Mouse (Mus musculus) forebrain, embryonic 14.5 days (tissue): ENCODE results near the gene Pank4. TPM values are rescaled to one million over a fixed set of nuclear protein-coding genes. Genes with fewer than 3 reads are reported as not detected.

Experiments used
- ATAC-seq: fragments of 200-750 bp; cut with Nextera tagmentation; 2 replicates; pipeline ENCODE4 v1.8.0; 2017; ENCODE audit warnings: mild to moderate bottlenecking, moderate library complexity
- DNase-seq: peaks from one replicate; pipeline ENCODE4 v3.0.0-alpha.2; 2015; ENCODE audit warnings: low spot score
- H3K27ac ChIP-seq: fragments of 300-500 bp; sonication (generic); 2 replicates; pipeline ENCODE4 v1.5.1; 2014; ENCODE audit warnings: low read depth, mild to moderate bottlenecking, control low read depth, low read length, moderate library complexity
- H3K27me3 ChIP-seq: fragments of 300-500 bp; sonication (generic); replicated peaks from 2 replicates; pipeline ENCODE4 v1.6.1; 2014; ENCODE audit warnings: low read length, control low read depth, mixed read lengths; ENCODE audit not compliant: control insufficient read depth, insufficient read depth
- H3K36me3 ChIP-seq: fragments of 300-500 bp; sonication (generic); 2 replicates; pipeline ENCODE4 v1.6.1; 2014; ENCODE audit warnings: low read length, control low read depth; ENCODE audit not compliant: control insufficient read depth, insufficient read depth
- H3K4me1 ChIP-seq: fragments of 300-500 bp; sonication (generic); 2 replicates; pipeline ENCODE4 v1.6.1; 2014; ENCODE audit warnings: antibody characterized with exemption, low read length, control low read depth; ENCODE audit not compliant: control insufficient read depth, insufficient read depth
- H3K4me2 ChIP-seq: fragments of 300-500 bp; sonication (generic); 2 replicates; pipeline ENCODE4 v1.6.1; 2014; ENCODE audit warnings: mild to moderate bottlenecking, control low read depth, low read length
- H3K4me3 ChIP-seq: fragments of 300-500 bp; sonication (generic); 2 replicates; pipeline ENCODE4 v1.5.1; 2014; ENCODE audit warnings: low read depth, low read length, control low read depth
- H3K9ac ChIP-seq: fragments of 300-500 bp; sonication (generic); 2 replicates; pipeline ENCODE4 v1.6.1; 2014; ENCODE audit warnings: mild to moderate bottlenecking, low read length, control low read depth, moderate library complexity
- H3K9me3 ChIP-seq: fragments of 300-500 bp; sonication (generic); replicated peaks from 2 replicates; pipeline ENCODE4 v1.6.1; 2016; ENCODE audit warnings: low read length, control low read depth, mixed read lengths; ENCODE audit not compliant: control insufficient read depth
- WGBS: fragments of 180-500 bp; shearing (Covaris S2); extraction: QIAGEN DNeasy Blood & Tissue Kit; methylation state at CpG from one replicate; pipeline ENCODE4 v1.1.7; 2014; 5-methylcytosine and 5-hydroxymethylcytosine counted together
- polyA plus RNA-seq: library from polyadenylated mRNA; unstranded; fragments of >200 nt; fragmentation: Nextera tagmentation; extraction: Ambion mirVana; gene quantifications from 2 replicates; pipeline ENCODE4 v1.2.1, GENCODE M21; 2014

Gene Pank4
- polyA plus RNA-seq, 1 experiment from 2014 or later = 34.6 TPM

- WGBS = 82% methylated on average over 5 of the region's 5 CpGs
These were observed 36.0 kb upstream of the Pank4 start for GRCm38 (mm10) chr4:154927899-154928337.

GRCm38 (mm10) chr4:154928395-154929087, 35.4 kb upstream of the Pank4 start, which contains the start of gene Tnfrsf14:
TSS of gene Tnfrsf14 (minus strand) at chr4:154928563.
- Histone ChIP-seq H3K36me3 (no peaks in the 10 kb centered on the region), H3K27ac (no peak within 1 kb of the TSS), H3K4me1 (no peaks in the 10 kb centered on the region), H3K9me3 (no peaks in the 10 kb centered on the region), H3K9ac (no peak within 1 kb of the TSS), H3K27me3 (no peaks in the 10 kb centered on the region), H3K4me3 (no peak within 1 kb of the TSS), H3K4me2 (no peak within 1 kb of the TSS)
- 67% methylated on average over 12 of the region's 12 CpGs for WGBS
- DNase-seq = no peak
- no peak for ATAC-seq

More at GRCm38 (mm10) chr4:154927899-154928337, 36.0 kb upstream of the Pank4 start:
- no peak overlapping the region for H3K9ac ChIP-seq
- no peaks in the 10 kb centered on the region for H3K27me3 ChIP-seq
- no peaks in the 10 kb centered on the region for H3K9me3 ChIP-seq
- H3K27ac ChIP-seq = no peak overlapping the region
- no peak overlapping the region for H3K4me3 ChIP-seq
- DNase-seq (no peak), ATAC-seq (no peak)
- H3K4me2 ChIP-seq = no peak overlapping the region
- no peaks in the 10 kb centered on the region for H3K4me1 ChIP-seq
- no peaks in the 10 kb centered on the region for H3K36me3 ChIP-seq

- Histone ChIP-seq H3K4me2 (no peak overlapping the region), H3K27me3 (no peaks in the 10 kb centered on the region), H3K4me1 (no peaks in the 10 kb centered on the region), H3K36me3 (no peaks in the 10 kb centered on the region), H3K9me3 (no peaks in the 10 kb centered on the region), H3K27ac (no peak overlapping the region), H3K4me3 (no peak overlapping the region), H3K9ac (no peak overlapping the region)
- DNase-seq (no peak), ATAC-seq (no peak)
- WGBS = 85% methylated on average over 12 of the region's 12 CpGs
These were observed 34.7 kb upstream of the Pank4 start for GRCm38 (mm10) chr4:154929088-154929660.

GRCm38 (mm10) chr4:154933306-154933907, 30.5 kb upstream of the Pank4 start:
- Histone ChIP-seq H3K4me2 (no peak overlapping the region), H3K27me3 (no peaks in the 10 kb centered on the region), H3K9ac (no peak overlapping the region), H3K27ac (no peak overlapping the region), H3K4me3 (no peak overlapping the region), H3K4me1 (no peaks in the 10 kb centered on the region), H3K36me3 (no peaks in the 10 kb centered on the region), H3K9me3 (no peaks in the 10 kb centered on the region)
- no peak for ATAC-seq
- 63% methylated on average over 13 of the region's 13 CpGs for WGBS
- DNase-seq = no peak

- ATAC-seq (no peak), DNase-seq (no peak)
- Histone ChIP-seq H3K27me3 (no peaks in the 10 kb centered on the region), H3K36me3 (no peaks in the 10 kb centered on the region), H3K4me3 (no peak overlapping the region), H3K9me3 (no peaks in the 10 kb centered on the region), H3K4me2 (no peak overlapping the region), H3K27ac (no peak overlapping the region), H3K9ac (no peak overlapping the region), H3K4me1 (no peaks in the 10 kb centered on the region)
- whole genome bisulfite sequencing = 89% methylated on average over 2 of the region's 2 CpGs
These were observed 29.1 kb upstream of the Pank4 start for GRCm38 (mm10) chr4:154934800-154935199.

GRCm38 (mm10) chr4:154935788-154936187, 28.1 kb upstream of the Pank4 start:
- Histone ChIP-seq H3K4me3 (no peak overlapping the region), H3K27me3 (no peaks in the 10 kb centered on the region)

GRCm38 (mm10) chr4:154936542-154937255, 27.2 kb upstream of the Pank4 start:
- H3K4me2 ChIP-seq = no peak overlapping the region

More at GRCm38 (mm10) chr4:154935788-154936187, 28.1 kb upstream of the Pank4 start:
- Histone ChIP-seq H3K27ac (no peak overlapping the region), H3K36me3 (no peaks in the 10 kb centered on the region), H3K9me3 (no peaks in the 10 kb centered on the region), H3K9ac (no peak overlapping the region), H3K4me1 (no peaks in the 10 kb centered on the region), H3K4me2 (no peak overlapping the region)
- ATAC-seq = no peak
- 82% methylated on average over 7 of the region's 7 CpGs for WGBS
- no peak for DNase-seq

GRCm38 (mm10) chr4:154937746-154938145, 26.2 kb upstream of the Pank4 start:
- H3K4me1 ChIP-seq = no peaks in the 10 kb centered on the region
- H3K4me2 ChIP-seq = no peak overlapping the region
- H3K9ac ChIP-seq = no peak overlapping the region
- H3K36me3 ChIP-seq = no peaks in the 10 kb centered on the region
- WGBS = 71% methylated on average over 1 of the region's 1 CpGs
- H3K27ac ChIP-seq = no peak overlapping the region
- DNase-seq (no peak), ATAC-seq (no peak)
- no peaks in the 10 kb centered on the region for H3K27me3 ChIP-seq
- no peak overlapping the region for H3K4me3 ChIP-seq
- H3K9me3 ChIP-seq = no peaks in the 10 kb centered on the region

More at GRCm38 (mm10) chr4:154936542-154937255, 27.2 kb upstream of the Pank4 start:
- Histone ChIP-seq H3K4me1 (no peaks in the 10 kb centered on the region), H3K9ac (no peak overlapping the region), H3K9me3 (no peaks in the 10 kb centered on the region), H3K36me3 (no peaks in the 10 kb centered on the region), H3K27ac (no peak overlapping the region), H3K27me3 (no peaks in the 10 kb centered on the region), H3K4me3 (no peak overlapping the region)
- 51% methylated on average over 8 of the region's 8 CpGs for WGBS
- ATAC-seq (no peak), DNase-seq (no peak)
